Mouse (Mus musculus): ENCODE results near the gene Acad10. TPM values are rescaled to one million over a fixed set of nuclear protein-coding genes. Genes with fewer than 3 reads are reported as not detected.

The Acad10 gene
- total and polyA plus RNA-seq, 3 experiments = 5.6 to 10.3 (median 7.2) TPM

GRCm38 (mm10) chr5:121685495-121685894 lies 25.2 kb upstream of the Acad10 start:
- H3K9me3 ChIP-seq (replicated peaks) = no peaks in the 10 kb centered on the region
- TF ChIP-seq CTCF (IDR thresholded peaks at IDR 0.05; ENCODE audit: low read depth, low read length) = no peak
- ATAC-seq (ENCODE audit: extremely low read depth, insufficient number of reproducible peaks, low FRiP score, poor library complexity, severe bottlenecking) (no peak), DNase-seq (ENCODE audit: low spot score) (no peak)
- H3K27me3 ChIP-seq (ENCODE audit: insufficient read depth, low read length) = no peaks in the 10 kb centered on the region
- no peak overlapping the region for H3K4me3 ChIP-seq (ENCODE audit: low read depth, low read length)
- H3K4me1 ChIP-seq (ENCODE audit: insufficient read depth, low read depth, low read length) = no peaks in the 10 kb centered on the region
- H3K36me3 ChIP-seq (replicated peaks) = peaks cover 77% of the 10 kb centered on the region

GRCm38 (mm10) chr5:121682250-121682649 lies 21.9 kb upstream of the Acad10 start:
- DNase-seq (ENCODE audit: low spot score) = no peak
- no peaks in the 10 kb centered on the region for H3K4me1 ChIP-seq (ENCODE audit: insufficient read depth, low read depth, low read length)
- H3K9me3 ChIP-seq (replicated peaks) = no peaks in the 10 kb centered on the region
- H3K4me3 ChIP-seq (ENCODE audit: low read depth, low read length) = no peak overlapping the region
- no peak for ATAC-seq (ENCODE audit: extremely low read depth, insufficient number of reproducible peaks, low FRiP score, poor library complexity, severe bottlenecking)
- H3K36me3 ChIP-seq (replicated peaks) = peaks cover 99% of the 10 kb centered on the region
- H3K27me3 ChIP-seq (ENCODE audit: insufficient read depth, low read length) = no peaks in the 10 kb centered on the region
- TF ChIP-seq GATA1 (IDR thresholded peaks at IDR 0.05; ENCODE audit: borderline replicate concordance, low read length) (no peak), GATA2 (IDR thresholded peaks at IDR 0.05; ENCODE audit: borderline replicate concordance, low read depth, low read length) (no peak), POLR2AphosphoS5 (IDR thresholded peaks at IDR 0.05; ENCODE audit: insufficient replicate concordance, low read depth, low read length) (no peak), CTCF (IDR thresholded peaks at IDR 0.05; ENCODE audit: low read depth, low read length) (no peak), TAL1 (conservative IDR thresholded peaks at IDR 0.05; ENCODE audit: low read depth, low read length) (no peak)

- H3K27me3 ChIP-seq (ENCODE audit: insufficient read depth, low read length) = no peaks in the 10 kb centered on the region
- TF ChIP-seq GATA1 (IDR thresholded peaks at IDR 0.05; ENCODE audit: borderline replicate concordance, low read length) (no peak), CTCF (IDR thresholded peaks at IDR 0.05; ENCODE audit: low read depth, low read length) (peak; percentile 51; the same call in 1 of the 2 replicates)
- no peaks in the 10 kb centered on the region for H3K9me3 ChIP-seq (replicated peaks)
- no peaks in the 10 kb centered on the region for H3K4me1 ChIP-seq (ENCODE audit: insufficient read depth, low read depth, low read length)
- H3K4me3 ChIP-seq (ENCODE audit: low read depth, low read length) = no peak overlapping the region
- peaks cover 86% of the 10 kb centered on the region for H3K36me3 ChIP-seq (replicated peaks)
- no peak for ATAC-seq (ENCODE audit: extremely low read depth, insufficient number of reproducible peaks, low FRiP score, poor library complexity, severe bottlenecking)
- no peak for DNase-seq (ENCODE audit: low spot score)
These were observed 10.1 kb upstream of the Acad10 start for GRCm38 (mm10) chr5:121670412-121670811.

- Histone ChIP-seq H3K9me3 (replicated peaks) (no peaks in the 10 kb centered on the region), H3K4me3 (ENCODE audit: low read depth, low read length) (no peak overlapping the region), H3K4me1 (ENCODE audit: insufficient read depth, low read depth, low read length) (no peaks in the 10 kb centered on the region), H3K36me3 (replicated peaks) (peaks cover 89% of the 10 kb centered on the region), H3K27me3 (ENCODE audit: insufficient read depth, low read length) (no peaks in the 10 kb centered on the region)
- ATAC-seq (ENCODE audit: extremely low read depth, insufficient number of reproducible peaks, low FRiP score, poor library complexity, severe bottlenecking) (no peak), DNase-seq (ENCODE audit: low spot score) (no peak)
- TF ChIP-seq CTCF (IDR thresholded peaks at IDR 0.05; ENCODE audit: low read depth, low read length) = no peak
- TF ChIP-seq TAL1 (conservative IDR thresholded peaks at IDR 0.05; ENCODE audit: low read depth, low read length) = no peak
- no peak for TF ChIP-seq POLR2AphosphoS5 (IDR thresholded peaks at IDR 0.05; ENCODE audit: insufficient replicate concordance, low read depth, low read length)
- no peak for TF ChIP-seq GATA1 (IDR thresholded peaks at IDR 0.05; ENCODE audit: borderline replicate concordance, low read length)
- no peak for TF ChIP-seq GATA2 (IDR thresholded peaks at IDR 0.05; ENCODE audit: borderline replicate concordance, low read depth, low read length)
These were observed 8.1 kb upstream of the Acad10 start for GRCm38 (mm10) chr5:121668411-121668810.

- Histone ChIP-seq H3K4me1 (ENCODE audit: insufficient read depth, low read depth, low read length) (peaks cover 2% of the 10 kb centered on the region; the same call in 1 of the 2 replicates), H3K4me3 (ENCODE audit: low read depth, low read length) (no peak overlapping the region), H3K9me3 (replicated peaks) (no peaks in the 10 kb centered on the region), H3K27me3 (ENCODE audit: insufficient read depth, low read length) (no peaks in the 10 kb centered on the region), H3K36me3 (replicated peaks) (peaks cover 90% of the 10 kb centered on the region)
- TF ChIP-seq GATA1 (IDR thresholded peaks at IDR 0.05; ENCODE audit: borderline replicate concordance, low read length) (no peak), POLR2AphosphoS5 (IDR thresholded peaks at IDR 0.05; ENCODE audit: insufficient replicate concordance, low read depth, low read length) (no peak), CTCF (IDR thresholded peaks at IDR 0.05; ENCODE audit: low read depth, low read length) (no peak), TAL1 (conservative IDR thresholded peaks at IDR 0.05; ENCODE audit: low read depth, low read length) (no peak), GATA2 (IDR thresholded peaks at IDR 0.05; ENCODE audit: borderline replicate concordance, low read depth, low read length) (no peak)
- ATAC-seq (ENCODE audit: extremely low read depth, insufficient number of reproducible peaks, low FRiP score, poor library complexity, severe bottlenecking) (no peak), DNase-seq (ENCODE audit: low spot score) (no peak)
These were observed 6.8 kb upstream of the Acad10 start for GRCm38 (mm10) chr5:121667067-121667466.

GRCm38 (mm10) chr5:121664971-121665370 lies 4.7 kb upstream of the Acad10 start:
- no peak for TF ChIP-seq GATA2 (IDR thresholded peaks at IDR 0.05; ENCODE audit: borderline replicate concordance, low read depth, low read length)
- no peak for TF ChIP-seq CTCF (IDR thresholded peaks at IDR 0.05; ENCODE audit: low read depth, low read length)
- H3K4me3 ChIP-seq (ENCODE audit: low read depth, low read length) = no peak overlapping the region
- H3K27me3 ChIP-seq (ENCODE audit: insufficient read depth, low read length) = no peaks in the 10 kb centered on the region
- peaks cover 19% of the 10 kb centered on the region for H3K4me1 ChIP-seq (ENCODE audit: insufficient read depth, low read depth, low read length)
- no peak for DNase-seq (ENCODE audit: low spot score)
- H3K36me3 ChIP-seq (replicated peaks) = peaks cover 79% of the 10 kb centered on the region
- no peak for ATAC-seq (ENCODE audit: extremely low read depth, insufficient number of reproducible peaks, low FRiP score, poor library complexity, severe bottlenecking)
- H3K9me3 ChIP-seq (replicated peaks) = no peaks in the 10 kb centered on the region

- Histone ChIP-seq H3K9me3 (replicated peaks) (no peaks in the 10 kb centered on the region), H3K4me1 (ENCODE audit: insufficient read depth, low read depth, low read length) (peaks cover 28% of the 10 kb centered on the region), H3K36me3 (replicated peaks) (peaks cover 72% of the 10 kb centered on the region), H3K4me3 (ENCODE audit: low read depth, low read length) (no peak overlapping the region), H3K27me3 (ENCODE audit: insufficient read depth, low read length) (no peaks in the 10 kb centered on the region)
- TF ChIP-seq TAL1 (conservative IDR thresholded peaks at IDR 0.05; ENCODE audit: low read depth, low read length) = no peak
- TF ChIP-seq CTCF (IDR thresholded peaks at IDR 0.05; ENCODE audit: low read depth, low read length) = no peak
- no peak for TF ChIP-seq POLR2AphosphoS5 (IDR thresholded peaks at IDR 0.05; ENCODE audit: insufficient replicate concordance, low read depth, low read length)
- TF ChIP-seq GATA1 (IDR thresholded peaks at IDR 0.05; ENCODE audit: borderline replicate concordance, low read length) = no peak
- TF ChIP-seq GATA2 (IDR thresholded peaks at IDR 0.05; ENCODE audit: borderline replicate concordance, low read depth, low read length) = no peak
- no peak for DNase-seq (ENCODE audit: low spot score)
- ATAC-seq (ENCODE audit: extremely low read depth, insufficient number of reproducible peaks, low FRiP score, poor library complexity, severe bottlenecking) = no peak
These were observed 3.8 kb upstream of the Acad10 start for GRCm38 (mm10) chr5:121664078-121664477.

All from G1E (cell line).